Mouse (Mus musculus): ENCODE measurements at regions not wholly inside any gene's neighbourhood (a gene's known extent, or its start where the extent isn't known, plus 50 kb on each side); places are given as distances from the start of the nearest gene placed in this dataset.

DNA sequence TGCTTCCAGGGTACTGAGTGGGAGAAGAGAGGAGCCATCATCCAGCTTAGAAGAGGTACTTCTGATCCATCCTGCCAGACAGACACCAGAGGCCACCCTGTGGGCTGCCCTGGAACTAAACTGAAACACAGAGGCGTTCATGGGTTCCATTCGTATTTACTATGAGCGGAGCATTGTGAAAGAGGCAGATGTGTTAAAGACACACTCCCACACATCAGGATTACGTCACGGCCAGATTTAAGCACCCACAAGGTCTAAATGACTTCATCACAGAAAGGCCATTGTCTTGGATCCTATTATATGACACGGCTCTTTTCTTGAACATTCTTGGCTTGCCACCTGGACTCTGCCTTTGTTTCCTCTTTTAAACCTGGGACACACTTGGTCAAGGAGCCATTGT lies 141.0 kb upstream of the Arglu1 start:
- DNase-seq = no peak

DNA sequence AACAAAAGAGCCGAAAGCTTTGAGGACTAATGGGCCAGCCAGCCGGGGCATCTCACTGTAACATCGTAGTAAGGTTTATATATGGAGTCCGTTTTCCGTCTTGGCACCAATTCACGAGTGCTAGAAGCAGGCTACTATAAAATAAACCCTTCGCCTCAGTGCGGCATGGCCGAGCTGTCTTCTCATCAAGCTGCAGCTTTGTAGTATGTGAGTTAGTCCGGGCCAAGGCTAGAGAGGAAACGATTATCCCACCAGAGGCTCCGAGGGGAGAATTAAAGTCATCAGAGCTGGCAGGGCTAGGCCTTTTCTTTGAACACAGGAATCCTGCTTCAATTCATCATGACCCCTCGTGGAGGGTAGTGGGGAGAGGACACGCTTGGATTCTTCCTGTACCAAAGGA lies 138.9 kb upstream of the Arglu1 start:
- DNase-seq = no peak

DNA sequence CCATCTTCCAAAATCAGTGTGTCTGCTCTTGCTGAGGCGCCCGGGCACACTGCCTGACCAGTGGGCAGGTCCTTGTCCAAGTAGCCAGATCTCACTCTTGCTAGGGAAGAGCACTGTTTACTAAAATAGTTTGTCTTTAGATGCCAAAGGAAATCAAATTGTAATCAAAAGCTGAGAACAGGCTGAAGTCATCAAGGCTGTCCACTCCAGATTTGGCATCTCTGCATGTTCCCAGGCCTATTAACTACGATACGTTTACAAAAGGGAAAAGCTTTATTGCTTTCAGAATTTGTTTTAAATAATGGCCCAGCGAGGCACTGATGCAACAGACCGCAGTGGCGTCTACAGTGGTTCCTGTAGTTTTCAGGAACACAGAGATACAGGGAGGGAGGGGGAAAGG lies 137.2 kb upstream of the Arglu1 start:
- DNase-seq = no peak

DNA sequence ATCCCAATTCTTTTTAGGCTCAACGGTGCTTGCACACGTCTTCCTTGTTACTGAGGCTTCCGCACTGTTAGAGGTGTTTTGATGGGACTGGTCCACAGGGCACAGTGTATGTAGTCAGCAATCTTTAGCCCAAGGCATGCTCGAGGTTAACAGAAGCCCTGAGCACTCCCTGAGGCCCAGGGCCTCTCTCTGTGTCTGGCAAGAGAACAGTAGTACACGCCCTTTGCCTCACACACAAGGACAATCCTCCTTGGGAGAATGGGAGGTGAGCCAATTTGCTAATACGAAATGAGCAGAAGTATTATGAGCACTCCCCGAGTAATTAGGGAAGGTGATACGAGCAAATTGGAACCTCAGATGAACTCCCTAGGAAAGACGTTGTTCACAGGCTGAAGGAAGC lies 136.5 kb upstream of the Arglu1 start:
- DNase-seq = peak; percentile 48 to 75

DNA sequence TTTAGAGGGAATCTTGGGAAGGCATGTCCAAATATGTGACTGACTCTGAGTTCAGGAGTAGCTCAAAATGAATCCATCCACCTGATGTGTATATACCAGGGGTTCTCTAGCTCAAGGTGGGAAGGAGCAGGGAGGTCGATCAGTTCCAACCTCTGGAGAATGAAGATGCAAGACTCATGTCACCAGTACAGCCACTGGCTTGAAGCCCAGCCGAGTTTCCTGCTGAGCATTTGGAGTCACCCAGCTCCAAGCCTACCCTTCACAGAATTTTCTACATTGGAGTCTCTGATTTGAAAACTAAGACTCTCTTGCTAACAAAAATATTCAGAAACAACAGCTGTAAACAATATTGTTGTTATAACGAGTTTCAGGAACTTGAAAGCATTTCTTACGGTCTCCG lies 134.6 kb upstream of the Arglu1 start:
- DNase-seq = no peak

DNA sequence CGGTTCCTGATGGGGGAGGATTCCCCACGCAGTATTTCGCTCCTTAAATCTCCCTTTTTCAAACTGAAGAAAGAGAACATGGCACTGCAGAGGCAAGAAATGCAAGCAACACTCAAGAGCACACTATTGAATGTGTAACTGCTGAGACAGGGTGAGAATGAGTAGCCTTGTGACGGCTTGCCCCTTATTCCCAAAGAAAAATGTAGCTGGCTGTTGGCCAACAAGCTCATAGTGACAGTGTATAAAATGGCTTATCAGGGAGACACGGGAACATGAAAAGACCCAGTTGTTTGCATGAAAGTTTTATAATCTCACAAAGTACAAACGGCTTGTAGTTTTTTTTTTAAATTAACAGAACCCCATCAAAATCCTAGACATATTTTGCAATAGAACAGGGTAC lies 130.8 kb upstream of the Arglu1 start:
- no peak for DNase-seq

DNA sequence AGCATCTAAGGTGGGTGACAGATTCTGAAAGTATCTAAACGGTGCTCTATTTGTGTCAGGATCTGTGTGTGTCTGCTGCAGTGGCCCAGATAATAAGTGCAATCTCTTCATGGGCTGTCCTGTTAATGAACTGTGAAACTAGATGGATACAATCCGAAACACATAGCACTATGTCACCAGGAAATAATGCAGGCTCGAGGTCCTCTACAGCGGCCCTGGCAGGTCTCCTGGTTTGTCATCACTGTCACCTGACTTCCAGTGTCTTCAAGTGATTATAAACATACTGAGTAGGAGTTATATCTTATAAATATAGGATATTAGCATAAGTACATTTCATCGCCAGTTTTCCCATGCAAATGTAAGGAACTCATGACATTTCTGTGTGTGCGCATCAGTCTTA lies 130.3 kb upstream of the Arglu1 start:
- DNase-seq = no peak

DNA sequence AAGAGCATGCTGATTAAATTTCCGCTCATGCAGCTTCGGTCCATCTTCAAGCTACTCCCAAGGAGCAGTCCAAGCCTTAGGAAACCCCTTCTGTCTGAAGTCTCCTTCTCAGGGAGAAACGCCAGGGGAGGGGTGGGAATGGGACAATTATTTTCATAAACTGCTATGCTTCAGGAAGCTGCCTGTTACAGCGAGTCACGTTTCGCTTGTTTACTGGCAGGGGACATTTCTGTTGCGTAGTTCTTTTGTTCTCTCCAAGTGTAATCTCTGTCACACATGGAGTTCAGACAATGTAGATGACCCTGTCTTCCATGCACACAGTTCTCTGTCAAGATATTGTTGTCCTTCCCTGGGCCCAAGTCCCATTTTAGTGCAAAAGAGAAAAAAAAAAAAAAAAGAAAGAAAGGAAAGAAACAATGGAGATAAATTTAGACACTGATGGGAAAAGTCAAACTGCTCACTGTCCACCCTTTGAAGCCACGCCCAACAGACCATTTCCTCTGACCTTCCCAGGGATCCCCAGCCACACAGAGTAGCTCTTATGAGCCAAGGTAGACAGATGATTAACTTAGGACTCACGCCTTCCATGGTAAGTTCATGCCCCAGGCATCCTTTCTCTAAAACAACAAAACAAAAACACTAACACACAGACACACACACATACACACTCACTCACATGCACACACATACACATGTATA lies 129.1 kb upstream of the Arglu1 start:
- peak; percentile 38 to 72 for DNase-seq

DNA sequence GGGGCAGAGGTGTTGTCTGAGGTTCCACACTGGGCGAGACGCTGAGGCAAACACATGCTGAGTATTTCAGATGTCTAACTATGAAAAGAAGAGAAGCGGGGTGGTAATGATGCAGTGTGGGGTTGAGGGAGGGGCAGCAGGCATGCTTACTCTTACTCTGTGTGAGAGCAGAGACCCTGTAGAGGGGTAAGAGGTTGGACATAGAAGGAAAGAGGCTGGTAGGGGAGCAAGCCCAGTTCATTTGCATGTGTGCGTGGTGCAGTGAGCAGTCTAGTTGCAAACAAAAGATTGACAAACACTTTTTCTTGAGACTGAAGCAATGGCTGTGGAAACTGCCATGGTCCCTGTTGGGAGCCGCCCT lies 122.5 kb upstream of the Arglu1 start:
- no peak for DNase-seq

DNA sequence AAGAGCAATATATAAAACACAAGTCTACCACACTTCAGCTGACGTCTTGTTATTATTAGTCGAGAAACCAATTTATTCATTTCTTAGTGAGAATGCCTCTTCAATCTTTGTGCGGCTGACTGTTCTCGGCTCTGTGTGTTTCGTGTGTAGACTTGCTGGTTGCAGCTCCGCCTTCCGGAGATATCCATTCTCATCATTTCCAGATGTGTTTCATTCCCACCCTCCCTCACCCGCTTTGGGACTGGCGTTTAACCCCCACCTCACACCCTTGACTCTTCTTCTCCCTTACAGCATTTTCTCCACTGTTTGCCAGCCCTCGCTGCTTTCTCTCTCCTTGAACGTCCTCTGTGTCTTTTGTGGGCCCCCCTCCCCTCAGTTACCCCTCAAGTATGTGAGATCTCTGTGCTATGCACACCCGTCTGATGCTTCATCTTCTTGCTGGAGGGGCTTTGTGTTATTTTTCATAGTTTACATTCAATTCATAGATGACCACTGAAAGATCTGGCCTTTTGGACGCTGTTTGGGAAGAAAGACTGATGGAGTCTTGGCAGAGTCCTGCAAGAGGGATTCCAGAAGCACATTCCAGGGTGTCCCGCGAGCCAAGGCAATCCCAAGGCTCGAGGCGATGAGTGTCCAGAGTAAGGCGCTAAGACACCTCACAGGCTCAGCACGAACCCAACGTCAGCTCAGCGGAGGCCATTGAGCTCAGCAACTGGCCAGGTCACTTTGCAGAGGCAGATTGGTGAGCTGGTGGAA lies 121.9 kb upstream of the Arglu1 start:
- peak in 1 of 2 experiments; percentile 26 for DNase-seq

DNA sequence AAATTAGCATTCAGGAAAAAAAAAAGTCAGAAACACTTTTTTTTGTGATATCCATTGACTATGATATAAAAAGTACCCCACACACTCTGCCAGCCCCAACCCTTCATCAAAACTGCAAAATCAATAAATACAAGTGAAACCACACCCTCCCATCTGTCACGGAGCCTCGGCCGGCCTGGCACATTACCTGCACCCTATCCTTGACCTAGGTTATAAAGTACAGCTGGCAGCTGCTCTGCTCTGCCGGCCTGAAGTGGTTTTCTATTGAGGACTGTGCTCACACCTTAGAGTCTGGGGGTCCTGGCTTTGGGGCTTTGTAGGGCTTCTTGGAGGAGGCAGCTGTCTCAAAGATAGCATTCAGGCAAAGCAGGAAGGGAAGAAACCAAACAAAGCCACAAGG lies 120.6 kb upstream of the Arglu1 start:
- DNase-seq = no peak

DNA sequence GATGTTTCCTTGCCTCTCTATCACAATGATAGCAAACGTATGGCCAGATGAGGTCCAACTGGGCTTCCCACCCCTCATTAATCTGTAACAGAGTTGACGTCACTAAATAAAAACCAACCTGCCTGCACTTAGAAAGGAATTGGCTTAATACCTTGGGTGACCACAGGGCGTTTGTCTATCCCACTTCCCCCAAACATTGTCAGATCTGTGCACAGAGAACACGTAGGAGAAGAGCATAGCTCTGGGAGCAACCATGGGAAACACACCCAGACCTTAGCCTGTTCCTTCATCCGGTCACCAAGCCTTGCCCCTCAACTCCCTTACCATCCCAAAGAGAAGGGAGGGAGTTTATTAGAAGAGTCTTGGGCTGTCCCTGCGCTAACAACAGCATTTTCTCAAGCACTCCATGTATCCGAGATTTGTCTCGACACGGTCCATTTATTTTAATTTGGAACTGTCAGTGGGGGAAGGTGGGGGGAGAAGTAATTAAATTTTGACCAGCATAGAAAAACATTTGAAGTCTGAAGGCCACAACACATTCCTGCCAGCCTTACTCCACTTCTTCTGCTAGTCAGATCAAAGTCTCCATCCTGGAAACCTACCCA lies 119.6 kb upstream of the Arglu1 start:
- no peak for DNase-seq

DNA sequence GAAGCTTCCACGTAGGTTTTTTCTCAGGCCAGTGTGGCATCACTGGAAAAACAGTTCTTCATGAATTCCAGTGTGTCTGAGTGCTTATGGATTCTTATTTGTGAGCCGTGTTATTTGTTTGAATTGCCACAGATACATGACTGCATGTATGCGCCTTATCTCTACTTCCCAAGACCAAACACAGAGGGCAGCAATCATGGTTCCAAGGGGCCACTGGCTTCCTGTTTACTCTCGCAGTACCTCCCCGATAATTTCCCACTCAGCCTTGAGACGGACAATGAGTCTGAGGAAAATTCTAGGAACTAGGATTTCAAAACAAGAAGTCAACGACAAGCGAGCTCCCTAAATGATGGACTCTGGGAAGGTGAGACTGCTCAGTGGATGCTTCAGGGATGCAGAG lies 119.0 kb upstream of the Arglu1 start:
- no peak for DNase-seq

DNA sequence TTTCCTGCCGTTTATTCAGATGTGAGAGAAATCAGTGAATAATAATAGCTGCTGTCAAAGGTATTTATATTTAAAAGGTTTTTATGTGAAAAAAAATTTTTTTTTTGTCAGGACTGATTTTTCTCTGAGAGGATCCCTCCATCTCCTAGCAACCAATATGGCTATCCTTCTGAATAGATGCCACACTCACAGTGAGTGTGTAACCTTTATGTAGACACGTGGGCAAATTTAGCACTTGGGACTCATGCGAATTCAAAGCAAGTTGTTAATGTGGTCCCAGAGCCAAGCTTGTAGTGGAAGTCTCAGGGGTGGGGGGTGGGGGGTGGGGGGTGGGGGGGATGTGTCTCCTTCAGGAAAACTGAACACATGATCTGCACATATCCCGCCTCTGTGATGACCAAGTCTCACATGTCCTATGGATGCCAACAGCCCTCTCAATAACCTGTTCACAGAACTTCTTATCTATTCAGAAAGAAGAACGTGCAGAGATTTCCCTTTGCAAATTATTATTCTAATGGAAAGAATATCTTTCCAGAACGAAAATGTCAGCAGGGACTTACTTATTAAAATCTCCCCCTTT lies 112.5 kb upstream of the Arglu1 start:
- no peak for DNase-seq

DNA sequence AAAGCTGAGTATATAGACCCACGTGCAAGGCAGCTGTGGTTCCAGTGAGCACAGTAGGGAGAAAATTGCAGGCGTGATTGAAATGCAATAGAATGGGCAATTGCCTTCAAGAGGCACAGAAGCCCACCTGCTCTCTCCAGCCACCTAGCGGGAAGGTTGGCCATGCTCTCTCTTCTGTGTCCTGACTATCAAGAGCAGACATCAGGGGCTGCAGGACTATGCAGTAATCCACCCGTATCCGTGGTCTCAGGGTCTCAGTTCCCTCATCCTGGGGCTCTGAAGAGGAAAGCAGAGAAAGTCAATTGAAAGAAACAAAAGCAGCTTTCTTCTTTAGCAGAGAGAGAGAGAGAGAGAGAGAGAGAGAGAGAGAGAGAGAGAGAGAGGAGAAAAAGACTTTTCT lies 112.0 kb upstream of the Arglu1 start:
- DNase-seq = no peak

DNA sequence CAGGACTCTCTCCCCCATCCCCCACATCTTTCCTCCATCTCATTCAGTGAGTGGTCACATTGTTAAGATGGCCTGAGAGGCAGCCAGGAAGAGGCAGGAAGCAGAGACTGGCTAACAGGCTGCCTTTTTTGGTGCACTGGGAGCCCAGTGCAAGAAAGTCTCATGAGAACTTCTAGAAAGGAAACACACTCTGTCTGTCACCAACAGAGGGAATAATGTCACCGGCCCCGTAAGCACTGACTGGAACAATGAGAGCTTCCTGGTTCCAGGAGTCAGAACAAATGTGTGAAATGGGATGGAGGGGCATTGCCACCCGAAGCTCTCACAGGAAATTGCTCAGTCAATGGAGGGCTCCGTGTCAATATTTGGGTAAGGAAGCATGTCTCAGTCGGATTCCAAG lies 111.3 kb upstream of the Arglu1 start:
- no peak for DNase-seq

DNA sequence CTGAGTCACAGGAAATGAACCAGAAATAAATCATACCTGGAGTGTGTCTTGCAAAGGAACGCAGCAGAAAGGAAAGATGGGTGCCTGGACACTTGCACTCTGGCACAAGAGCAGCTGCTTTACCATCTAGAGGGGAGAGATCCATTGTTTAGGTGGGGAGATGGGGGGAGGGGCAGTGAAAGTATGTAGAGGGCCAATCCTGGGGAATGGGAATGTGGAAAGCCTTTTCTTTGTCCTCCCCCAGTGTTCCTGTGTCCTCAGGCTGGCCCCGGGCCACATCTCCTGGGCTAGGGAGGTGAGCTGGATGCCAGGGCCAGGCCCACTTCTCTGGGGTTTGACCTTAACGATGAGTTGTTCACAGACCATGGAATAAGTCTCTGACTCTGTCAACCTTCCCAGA lies 107.2 kb upstream of the Arglu1 start:
- no peak for DNase-seq

DNA sequence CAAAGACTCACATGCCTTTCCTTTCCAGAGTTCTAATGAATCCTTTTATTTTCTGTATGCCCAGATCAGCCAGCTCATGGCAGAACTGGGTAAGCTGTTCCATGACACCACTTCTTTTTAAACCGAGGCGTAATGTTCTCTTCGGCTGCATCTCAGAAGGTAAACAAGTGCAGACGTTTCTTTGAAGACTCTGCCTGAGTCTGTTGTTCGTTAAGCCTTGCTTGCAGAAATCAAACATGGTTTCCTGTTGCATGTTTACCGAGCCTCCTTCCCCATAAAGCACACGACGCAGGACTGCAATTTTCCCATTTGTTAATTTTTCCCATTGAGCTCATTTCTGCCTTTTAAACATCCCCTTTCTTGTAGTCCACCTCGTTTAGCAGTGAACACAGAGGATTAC lies 106.6 kb upstream of the Arglu1 start:
- DNase-seq = no peak

DNA sequence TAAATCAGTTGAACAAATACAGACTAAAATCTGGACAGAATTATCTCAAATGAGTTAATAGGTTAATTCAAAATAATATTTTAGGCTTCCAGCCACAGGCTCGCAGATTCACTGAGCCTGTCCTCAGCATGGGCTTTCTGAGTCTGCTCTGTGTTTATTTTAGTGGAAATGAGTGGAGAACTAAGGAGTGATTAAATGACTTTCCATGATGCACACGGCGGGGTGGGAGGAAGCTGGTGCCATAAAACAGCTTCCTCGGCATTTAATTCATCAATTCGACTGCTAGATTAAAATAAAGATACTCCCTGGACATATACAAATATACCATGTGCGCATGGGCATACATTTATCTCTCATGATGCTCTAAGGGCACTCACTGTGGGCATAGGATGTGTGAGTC lies 104.4 kb upstream of the Arglu1 start:
- DNase-seq = no peak

DNA sequence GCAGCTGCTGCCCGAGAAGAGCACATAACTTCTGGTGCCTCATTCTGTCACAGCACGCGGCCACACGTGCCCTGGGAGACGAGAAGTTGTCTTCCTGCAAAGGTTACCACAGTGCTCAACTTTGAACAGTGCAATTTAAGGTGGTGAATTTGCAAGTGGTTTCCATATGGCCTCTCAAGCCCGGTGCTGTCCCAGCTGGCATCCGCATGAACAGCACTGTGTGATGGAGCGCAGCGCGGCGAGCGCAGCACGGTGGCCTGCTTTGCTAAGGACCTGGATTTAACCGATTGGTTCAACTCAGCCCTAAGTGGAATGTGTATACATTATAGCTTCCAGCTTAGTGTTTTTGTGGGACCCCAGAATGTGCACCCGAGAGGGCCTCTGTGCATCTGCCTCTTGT lies 89.6 kb upstream of the Arglu1 start:
- DNase-seq = no peak

DNA sequence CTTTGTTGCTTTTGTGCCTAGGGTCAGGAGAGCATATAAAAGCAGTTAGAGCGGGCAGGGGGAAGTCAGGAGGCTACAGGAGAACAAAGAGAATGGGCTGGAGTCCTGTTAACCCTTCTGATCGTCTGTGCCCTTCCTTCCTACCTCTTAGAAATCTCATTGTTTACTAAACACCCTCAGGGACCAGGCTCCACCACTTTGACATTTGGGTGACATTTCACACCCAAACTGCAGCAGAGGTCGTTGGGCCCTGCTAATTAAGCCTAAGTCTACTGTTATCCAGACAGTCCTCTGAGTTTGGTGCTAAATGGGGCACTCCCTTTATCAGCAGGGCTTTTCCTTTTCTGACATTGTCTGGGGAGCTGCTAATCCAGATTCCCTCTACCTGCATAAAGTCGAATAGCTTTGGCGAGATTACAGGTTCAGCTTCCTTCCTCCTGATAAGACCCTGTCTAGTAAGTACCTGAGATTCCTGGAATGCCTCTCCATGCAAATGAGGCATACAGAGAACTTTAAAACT lies 84.2 kb upstream of the Arglu1 start:
- DNase-seq = no peak

DNA sequence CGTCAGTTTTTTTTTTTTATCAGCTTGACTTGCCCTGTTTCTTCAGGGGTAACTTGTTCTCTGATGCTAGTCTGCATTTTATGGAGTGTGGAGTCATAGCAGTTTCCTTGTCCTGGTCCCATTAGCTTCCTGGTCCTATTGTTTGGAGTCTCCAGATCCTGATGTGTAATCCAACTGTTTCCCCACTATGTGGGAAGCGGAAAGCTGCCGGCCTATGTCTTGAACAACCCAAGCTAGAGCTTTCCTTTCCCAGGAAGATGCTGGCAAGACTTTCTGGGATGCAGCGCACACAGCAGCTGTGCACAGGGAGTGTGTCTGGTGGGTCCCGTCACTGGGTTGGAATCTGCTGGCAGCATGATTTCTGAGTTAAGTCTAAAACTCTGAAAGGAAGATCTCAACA lies 82.1 kb upstream of the Arglu1 start:
- peak; percentile 43 to 78 for DNase-seq

DNA sequence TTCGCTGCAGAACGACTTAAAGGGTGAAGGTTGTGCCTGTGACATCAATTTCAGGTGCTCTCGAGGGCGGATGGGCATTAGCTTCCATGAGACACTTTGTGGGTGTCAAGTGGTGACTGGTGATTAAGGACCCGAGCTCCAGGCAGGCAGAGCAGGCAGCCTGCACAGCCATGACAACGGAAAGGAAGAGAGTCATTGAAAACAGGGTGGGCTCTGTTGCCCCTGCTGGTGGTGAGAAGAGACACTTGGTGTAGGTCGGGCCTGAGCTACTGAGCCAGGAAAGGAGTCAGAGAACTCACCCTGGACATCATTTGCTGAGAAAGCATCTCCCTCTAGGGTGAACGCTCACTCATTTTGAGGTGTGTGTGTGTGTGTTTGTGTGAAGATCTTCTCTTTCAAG lies 80.1 kb upstream of the Arglu1 start:
- DNase-seq = no peak
